ENCODE assay signal across 11 mouse cellular contexts in the genomic region with DNA sequence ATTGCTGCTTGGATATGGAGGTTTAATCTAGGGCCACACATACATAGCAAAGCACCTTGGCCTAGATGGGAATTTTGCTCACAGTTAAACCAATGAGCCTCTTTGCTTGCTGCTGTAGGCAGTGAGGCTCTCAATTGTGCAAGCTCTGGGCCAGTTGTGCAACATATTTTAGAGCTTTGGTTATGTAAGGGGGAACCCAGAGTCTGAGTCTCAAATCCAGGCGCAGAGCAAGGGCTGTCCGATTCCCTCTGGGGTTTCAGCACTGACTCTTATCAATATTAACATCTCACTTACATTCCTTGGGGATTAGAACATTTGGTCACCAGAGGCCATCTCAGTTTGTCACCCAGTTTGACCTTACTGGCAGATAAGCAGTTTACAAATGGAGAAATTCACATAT. TPM values are rescaled to one million over a fixed set of nuclear protein-coding genes. Genes with fewer than 3 reads are reported as not detected.
DNase-seq lines count a peak whose midpoint lies in the region; ATAC-seq and TF ChIP-seq lines count a peak whose summit lies in the region.
"Had no signal": no experiment of that assay in that cellular context is flagged by ENCODE, and none has a peak within 500 bp of the region (broad histone marks: within the 10 kb centered on the region; RNA-seq: fewer than 3 reads in every experiment).

No protein-coding gene starts in this region.

- H3K9ac ChIP-seq in liver, embryonic 14.5 days (replicated peaks) = no peak overlapping the region
- no peak overlapping the region for H3K9ac ChIP-seq in midbrain, embryonic 14.5 days (replicated peaks; ENCODE audit: low read length)
- H3K9ac ChIP-seq: hindbrain, embryonic 15.5 days; limb, embryonic 12.5 days had no signal

- H3K36me3 ChIP-seq in liver, embryonic 14.5 days (replicated peaks; ENCODE audit: control insufficient read depth, insufficient read depth, low read depth) = no peaks in the 10 kb centered on the region
- peaks cover 2% of the 10 kb centered on the region; the same call in 1 of the 2 replicates for H3K36me3 ChIP-seq in small intestine, adult 2 months (ENCODE audit: control insufficient read depth, insufficient read depth, low read length)
- H3K36me3 ChIP-seq in midbrain, embryonic 14.5 days (ENCODE audit: control insufficient read depth, insufficient read depth, low read length) = no peaks in the 10 kb centered on the region
- H3K36me3 ChIP-seq: hindbrain, embryonic 15.5 days; limb, embryonic 12.5 days had no signal

- no peak for TF ChIP-seq CTCF in liver, embryonic 14.5 days (IDR thresholded peaks at IDR 0.05; ENCODE audit: low read depth)
- no peak for TF ChIP-seq CTCF in small intestine, adult 2 months (IDR thresholded peaks at IDR 0.05; ENCODE audit: extremely low read depth, insufficient read length, insufficient replicate concordance, low read depth, low read length)

- peak; percentile 65 for ATAC-seq in liver, embryonic 14.5 days (ENCODE audit: insufficient read depth)
- ATAC-seq in midbrain, embryonic 14.5 days (ENCODE audit: low FRiP score, low TSS enrichment) = no peak

- H3K9me3 ChIP-seq in liver, embryonic 14.5 days (ENCODE audit: control insufficient read depth, low read length) = no peaks in the 10 kb centered on the region
- H3K9me3 ChIP-seq in midbrain, embryonic 14.5 days (ENCODE audit: control insufficient read depth, low read length) = no peaks in the 10 kb centered on the region
- H3K9me3 ChIP-seq: hindbrain, embryonic 15.5 days had no signal

- no peak for TF ChIP-seq EP300 in liver, embryonic 14.5 days (IDR thresholded peaks at IDR 0.05; ENCODE audit: low read depth)

- peak; percentile 24 for DNase-seq in kidney, adult 18-20 months
- DNase-seq in kidney, postnatal 10 days = no peak
- DNase-seq in liver, embryonic 14.5 days (ENCODE audit: low read depth in 3 of 3, low spot score in 3 of 3) = peak in 2 of 3 experiments; percentile 26 to 35
- no peak for DNase-seq in embryo, embryonic 10.5 days (ENCODE audit: low spot score)
- no peak for DNase-seq in embryo, embryonic 9.5 days (ENCODE audit: extremely low spot score)
- DNase-seq in midbrain, embryonic 14.5 days = no peak
- DNase-seq: thymus, postnatal 36 days had no signal

- 41% methylated on average over 2 of the region's 2 CpGs for WGBS in liver, embryonic 14.5 days (ENCODE audit: insufficient replicate concordance)
- 63% methylated on average over 2 of the region's 2 CpGs for WGBS in small intestine, adult 2 months
- WGBS in midbrain, embryonic 14.5 days = 78% methylated on average over 2 of the region's 2 CpGs

- no peak overlapping the region for H3K4me2 ChIP-seq in liver, embryonic 14.5 days (ENCODE audit: low read depth)
- no peak overlapping the region for H3K4me2 ChIP-seq in midbrain, embryonic 14.5 days (ENCODE audit: low read length)
- H3K4me2 ChIP-seq: hindbrain, embryonic 15.5 days; limb, embryonic 12.5 days had no signal

- H3K27me3 ChIP-seq in liver, embryonic 14.5 days (ENCODE audit: control insufficient read depth, insufficient read depth, low read length) = no peaks in the 10 kb centered on the region
- H3K27me3 ChIP-seq in small intestine, adult 2 months (ENCODE audit: control insufficient read depth, insufficient read depth, low read length) = no peaks in the 10 kb centered on the region
- no peaks in the 10 kb centered on the region for H3K27me3 ChIP-seq in midbrain, embryonic 14.5 days (ENCODE audit: control insufficient read depth, insufficient read depth, low read length)
- H3K27me3 ChIP-seq: hindbrain, embryonic 15.5 days; limb, embryonic 12.5 days had no signal

- H3K4me1 ChIP-seq in brown adipose tissue, adult 24 weeks (ENCODE audit: control insufficient read depth, insufficient read depth, insufficient read length, low read length) = peaks cover 33% of the 10 kb centered on the region
- H3K4me1 ChIP-seq in liver, embryonic 14.5 days (replicated peaks; ENCODE audit: control insufficient read depth in 2 of 2, insufficient read depth in 2 of 2, low read length in 1 of 2) = peaks cover 0 to 16% of the 10 kb centered on the region in 2 experiments; a peak in 3 of 4 replicates
- peaks cover 4% of the 10 kb centered on the region; the same call in 1 of the 2 replicates for H3K4me1 ChIP-seq in small intestine, adult 2 months (ENCODE audit: control insufficient read depth, insufficient read depth, insufficient read length, low read length)
- H3K4me1 ChIP-seq in midbrain, embryonic 14.5 days (ENCODE audit: control insufficient read depth, insufficient read depth, low read length) = 0 out of 2 replicates have a peak, but pooled peaks cover 3% of the 10 kb centered on the region
- H3K4me1 ChIP-seq: hindbrain, embryonic 15.5 days; limb, embryonic 12.5 days had no signal

- H3K27ac ChIP-seq in brown adipose tissue, adult 24 weeks (replicated peaks; ENCODE audit: low read depth, low read length) = peak overlapping the region; percentile 56
- H3K27ac ChIP-seq in liver, embryonic 14.5 days = no peak overlapping the region
- 0 out of 2 replicates have a peak overlapping the region, but pooled peaks have one; percentile 9 for H3K27ac ChIP-seq in small intestine, adult 2 months (ENCODE audit: insufficient read depth, low read depth, low read length)
- H3K27ac ChIP-seq in midbrain, embryonic 14.5 days (replicated peaks; ENCODE audit: low read depth, low read length) = no peak overlapping the region
- H3K27ac ChIP-seq: hindbrain, embryonic 15.5 days; limb, embryonic 12.5 days had no signal

- TF ChIP-seq POLR2A in small intestine, adult 2 months (IDR thresholded peaks at IDR 0.05; ENCODE audit: low read depth, low read length) = no peak

- no peak overlapping the region for H3K4me3 ChIP-seq in brown adipose tissue, adult 24 weeks (ENCODE audit: insufficient read depth, low read depth, low read length)
- H3K4me3 ChIP-seq in liver, embryonic 14.5 days (ENCODE audit: insufficient read depth in 1 of 2, low read depth in 2 of 2, low read length in 2 of 2) = no peak overlapping the region
- H3K4me3 ChIP-seq in small intestine, adult 2 months (ENCODE audit: low read depth, low read length) = no peak overlapping the region
- no peak overlapping the region for H3K4me3 ChIP-seq in midbrain, embryonic 14.5 days (replicated peaks; ENCODE audit: low read depth, low read length)
- H3K4me3 ChIP-seq: hindbrain, embryonic 15.5 days; limb, embryonic 12.5 days had no signal

RNA-seq across cellular contexts. Expression of gene Aco1, which starts 13.3 kb away (rescaled TPM):
- 101 and 105 TPM in 2 replicates for polyA plus RNA-seq in brown adipose tissue, adult 24 weeks (2012; ENCODE audit: insufficient read depth, insufficient read length, missing spikeins)
- 14.5 and 16.0 TPM in 2 replicates for polyA plus RNA-seq in liver, embryonic 14.5 days (2012; rRNA removed)
- 21.0 and 23.9 TPM in 2 replicates for polyA plus RNA-seq in liver, embryonic 14.5 days (2014; fragmentation: Nextera tagmentation; extraction: Ambion mirVana)
- polyA plus RNA-seq in small intestine, adult 2 months (2012; rRNA removed) = 26.2 and 58.2 TPM in 2 replicates
- 31.2 and 48.2 TPM in 2 replicates for polyA plus RNA-seq in midbrain, embryonic 14.5 days (2014; fragmentation: Nextera tagmentation; extraction: Ambion mirVana)

Comparison
In these comparisons a context has a peak if more than half of its experiments do, and no peak if none do; other contexts are left out.
1. DNase-seq: peak in kidney, adult 18-20 months (single experiment) and liver, embryonic 14.5 days (2 of 3); none in kidney, postnatal 10 days (single experiment), embryo, embryonic 10.5 days (single experiment), embryo, embryonic 9.5 days (single experiment) and midbrain, embryonic 14.5 days (single experiment).
2. H3K27ac ChIP-seq: peak in brown adipose tissue, adult 24 weeks (single experiment) and small intestine, adult 2 months (single experiment); none in liver, embryonic 14.5 days (single experiment) and midbrain, embryonic 14.5 days (single experiment).